Mouse (Mus musculus) liver, embryonic 14.5 days (tissue): ENCODE measurements around the gene Syt3. TPM values are rescaled to one million over a fixed set of nuclear protein-coding genes. Genes with fewer than 3 reads are reported as not detected.

Experiments
- ATAC-seq: fragments of 200-750 bp; cut with Nextera tagmentation; 2 replicates; pipeline ENCODE4 v1.8.0; 2017; ENCODE audit warnings: moderate number of reproducible peaks, mild to moderate bottlenecking, moderate library complexity; ENCODE audit not compliant: insufficient read depth
- DNase-seq, 3 experiments: peaks; one replicate each; pipeline ENCODE4 v3.0.0-alpha.2; 2012 to 2013; ENCODE audit warnings: low read depth in 3 of 3, low spot score in 3 of 3
- H3K27ac ChIP-seq: fragments of 300-500 bp; sonication (generic); 2 replicates; pipeline ENCODE4 v1.5.1; 2014; ENCODE audit warnings: moderate library complexity, mild to moderate bottlenecking, control low read depth, inconsistent platforms
- H3K27me3 ChIP-seq: fragments of 300-500 bp; sonication (generic); 2 replicates; pipeline ENCODE4 v1.6.1; 2014; ENCODE audit warnings: mild to moderate bottlenecking, low read length, moderate library complexity; ENCODE audit not compliant: control insufficient read depth, insufficient read depth
- H3K36me3 ChIP-seq: fragments of 300-500 bp; sonication (generic); replicated peaks from 2 replicates; pipeline ENCODE4 v1.6.1; 2014; ENCODE audit warnings: low read depth; ENCODE audit not compliant: control insufficient read depth, insufficient read depth
- H3K4me1 ChIP-seq, 2 experiments: fragments of 200-500 bp in 1 of 2; fragments of 300-500 bp in 1 of 2; sonication (generic) in 1 of 2; replicated peaks; 2 replicates each; pipeline ENCODE4 v1.6.1; 2012 to 2014; ENCODE audit warnings: antibody characterized with exemption in 1 of 2, inconsistent platforms in 1 of 2, low read length in 1 of 2; ENCODE audit not compliant: control insufficient read depth in 2 of 2, insufficient read depth in 2 of 2
- H3K4me2 ChIP-seq: fragments of 300-500 bp; sonication (generic); 2 replicates; pipeline ENCODE4 v1.6.1; 2014; ENCODE audit warnings: low read depth, mild to moderate bottlenecking, control low read depth, moderate library complexity
- H3K4me3 ChIP-seq, 2 experiments: fragments of 200-500 bp in 1 of 2; fragments of 300-500 bp in 1 of 2; sonication (generic) in 1 of 2; 2 replicates each; pipeline ENCODE4 v1.5.1; 2012 to 2014; ENCODE audit warnings: low read depth in 2 of 2, low read length in 2 of 2, mild to moderate bottlenecking in 2 of 2, control low read depth in 1 of 2, inconsistent platforms in 1 of 2, moderate library complexity in 1 of 2; ENCODE audit not compliant: insufficient read depth in 1 of 2
- H3K9ac ChIP-seq: fragments of 300-500 bp; sonication (generic); replicated peaks from 2 replicates; pipeline ENCODE4 v1.6.1; 2014; ENCODE audit warnings: mild to moderate bottlenecking, control low read depth, moderate library complexity
- H3K9me3 ChIP-seq: fragments of 300-500 bp; sonication (generic); 2 replicates; pipeline ENCODE4 v1.6.1; 2016; ENCODE audit warnings: low read length, mixed read lengths; ENCODE audit not compliant: control insufficient read depth
- CTCF ChIP-seq: IDR thresholded peaks from 2 replicates; pipeline ENCODE4 v1.5.1; 2016; ENCODE audit warnings: antibody characterized with exemption, low read depth, control low read depth
- EP300 ChIP-seq: IDR thresholded peaks from 2 replicates; pipeline ENCODE4 v1.6.1; 2016; ENCODE audit warnings: antibody characterized with exemption, low read depth
- WGBS: fragments of 180-500 bp; shearing (Covaris S2); extraction: QIAGEN DNeasy Blood & Tissue Kit; methylation state at CpG from one replicate; pipeline ENCODE4 v1.1.7; 2014; ENCODE audit not compliant: insufficient replicate concordance; 5-methylcytosine and 5-hydroxymethylcytosine counted together
- polyA plus RNA-seq, 2 experiments: library from polyadenylated mRNA; depleted of rRNA in 1 of 2; stranded (reverse) in 1 of 2; unstranded in 1 of 2; fragments of >200 nt; fragmentation: Nextera tagmentation in 1 of 2; extraction: Ambion mirVana in 1 of 2; gene quantifications; 2 replicates each; pipeline versions ENCODE4 v1.2.1 to v1.2.3; 2012 to 2014

Syt3 gene
- polyA plus RNA-seq, 2 experiments, result 0.02 TPM; not detected in 1

- H3K27ac ChIP-seq, result no peak overlapping the region
- H3K4me2 ChIP-seq, result no peak overlapping the region
- H3K9ac ChIP-seq, result no peak overlapping the region
- no peak overlapping the region for H3K4me3 ChIP-seq
- DNase-seq (no peak), ATAC-seq (no peak)
- no peaks in the 10 kb centered on the region for H3K9me3 ChIP-seq
- no peaks in the 10 kb centered on the region for H3K36me3 ChIP-seq
- H3K4me1 ChIP-seq, result no peaks in the 10 kb centered on the region
- peaks cover 37% of the 10 kb centered on the region for H3K27me3 ChIP-seq
- 4% methylated on average over 32 of the region's 32 CpGs for whole genome bisulfite sequencing
- no peak for TF ChIP-seq CTCF
Observed at GRCm38 (mm10) chr7:44337121-44337849, 46.6 kb upstream of the Syt3 start.

GRCm38 (mm10) chr7:44340226-44340625 lies 43.7 kb upstream of the Syt3 start:
- no peak for ATAC-seq
- Histone ChIP-seq H3K27me3 (peaks cover 30% of the 10 kb centered on the region), H3K4me3 (no peak overlapping the region), H3K9me3 (no peaks in the 10 kb centered on the region), H3K36me3 (no peaks in the 10 kb centered on the region), H3K9ac (no peak overlapping the region), H3K4me2 (no peak overlapping the region), H3K4me1 (no peaks in the 10 kb centered on the region), H3K27ac (no peak overlapping the region)
- 41% methylated on average over 6 of the region's 6 CpGs for WGBS
- TF ChIP-seq EP300 (no peak), CTCF (no peak)
- no peak for DNase-seq

- no peak overlapping the region for H3K4me3 ChIP-seq
- peaks cover 21% of the 10 kb centered on the region for H3K27me3 ChIP-seq
- no peak for DNase-seq
- H3K27ac ChIP-seq, result no peak overlapping the region
- H3K36me3 ChIP-seq, result no peaks in the 10 kb centered on the region
- H3K9me3 ChIP-seq, result no peaks in the 10 kb centered on the region
- H3K9ac ChIP-seq, result no peak overlapping the region
- no peak for ATAC-seq
- H3K4me2 ChIP-seq, result no peak overlapping the region
- 72% methylated on average over 10 of the region's 10 CpGs for WGBS
- H3K4me1 ChIP-seq, result no peaks in the 10 kb centered on the region
- TF ChIP-seq EP300, result no peak
- TF ChIP-seq CTCF, result no peak
Observed at GRCm38 (mm10) chr7:44341119-44341518, 42.8 kb upstream of the Syt3 start.

GRCm38 (mm10) chr7:44341714-44342113 lies 42.2 kb upstream of the Syt3 start:
- WGBS, result 45% methylated on average over 5 of the region's 5 CpGs
- peaks cover 15% of the 10 kb centered on the region for H3K27me3 ChIP-seq
- no peak overlapping the region for H3K4me3 ChIP-seq
- H3K27ac ChIP-seq, result no peak overlapping the region
- H3K9ac ChIP-seq, result no peak overlapping the region
- no peaks in the 10 kb centered on the region for H3K4me1 ChIP-seq
- no peak for ATAC-seq
- TF ChIP-seq EP300 (no peak), CTCF (no peak)
- H3K4me2 ChIP-seq, result no peak overlapping the region
- no peaks in the 10 kb centered on the region for H3K9me3 ChIP-seq
- DNase-seq, result no peak
- no peaks in the 10 kb centered on the region for H3K36me3 ChIP-seq

GRCm38 (mm10) chr7:44343459-44344015 lies 40.4 kb upstream of the Syt3 start:
- WGBS, result 17% methylated on average over 11 of the region's 11 CpGs
- no peak overlapping the region for H3K4me3 ChIP-seq
- TF ChIP-seq CTCF (no peak), EP300 (no peak)
- H3K27ac ChIP-seq, result no peak overlapping the region
- no peaks in the 10 kb centered on the region for H3K9me3 ChIP-seq
- H3K27me3 ChIP-seq, result no peaks in the 10 kb centered on the region; the same call in none of the 2 replicates
- no peaks in the 10 kb centered on the region for H3K36me3 ChIP-seq
- H3K9ac ChIP-seq, result no peak overlapping the region
- ATAC-seq, result no peak
- no peak overlapping the region for H3K4me2 ChIP-seq
- no peak for DNase-seq
- no peaks in the 10 kb centered on the region for H3K4me1 ChIP-seq
